Mouse (Mus musculus) midbrain, postnatal 0 days (tissue): ENCODE results near the gene Fam118a. TPM values are rescaled to one million over a fixed set of nuclear protein-coding genes. Genes with fewer than 3 reads are reported as not detected.
"Not testable (repeated sequence)": the region's sequence is repeated elsewhere in the genome, so short reads cannot be mapped to it uniquely, and the experiment has no call there.

Source experiments
- ATAC-seq: fragments of 200-750 bp; cut with Nextera tagmentation; 2 replicates; pipeline ENCODE4 v1.8.0; 2017; ENCODE audit warnings: moderate number of reproducible peaks, mild to moderate bottlenecking, moderate TSS enrichment, moderate library complexity; ENCODE audit not compliant: low FRiP score
- DNase-seq: peaks from one replicate; pipeline ENCODE4 v3.0.0-alpha.2; 2015; ENCODE audit warnings: low spot score
- H3K27ac ChIP-seq: fragments of 300-500 bp; sonication (generic); 2 replicates; pipeline ENCODE4 v1.5.1; 2014; ENCODE audit warnings: low read depth, mild to moderate bottlenecking, low read length, mixed read lengths
- H3K27me3 ChIP-seq: fragments of 300-500 bp; sonication (generic); 2 replicates; pipeline ENCODE4 v1.6.1; 2014; ENCODE audit warnings: low read length, control low read depth, mixed read lengths; ENCODE audit not compliant: insufficient read depth
- H3K36me3 ChIP-seq: fragments of 300-500 bp; sonication (generic); 2 replicates; pipeline ENCODE4 v1.6.1; 2014; ENCODE audit warnings: low read length, control low read depth, mixed read lengths; ENCODE audit not compliant: insufficient read depth
- H3K4me1 ChIP-seq: fragments of 300-500 bp; sonication (generic); 2 replicates; pipeline ENCODE4 v1.6.1; 2014; ENCODE audit warnings: mild to moderate bottlenecking, control low read depth, antibody characterized with exemption, low read length, mixed read lengths; ENCODE audit not compliant: insufficient read depth
- H3K4me2 ChIP-seq: fragments of 300-500 bp; sonication (generic); 2 replicates; pipeline ENCODE4 v1.6.1; 2014; ENCODE audit warnings: low read depth, mild to moderate bottlenecking, low read length, mixed read lengths; ENCODE audit not compliant: poor library complexity, severe bottlenecking
- H3K4me3 ChIP-seq: fragments of 300-500 bp; sonication (generic); 2 replicates; pipeline ENCODE4 v1.5.1; 2014; ENCODE audit warnings: low read depth, mild to moderate bottlenecking, low read length, moderate library complexity
- H3K9ac ChIP-seq: fragments of 300-500 bp; sonication (generic); replicated peaks from 2 replicates; pipeline ENCODE4 v1.6.1; 2014; ENCODE audit warnings: mild to moderate bottlenecking, low read length, moderate library complexity, mixed read lengths; ENCODE audit not compliant: poor library complexity, severe bottlenecking
- H3K9me3 ChIP-seq: fragments of 300-500 bp; sonication (generic); 2 replicates; pipeline ENCODE4 v1.6.1; 2016; ENCODE audit warnings: low read length, control low read depth
- CTCF ChIP-seq: IDR thresholded peaks from 2 replicates; pipeline ENCODE4 v1.5.1; 2016; ENCODE audit warnings: antibody characterized with exemption, mild to moderate bottlenecking
- WGBS: fragments of 180-500 bp; shearing (Covaris S2); extraction: QIAGEN DNeasy Blood & Tissue Kit; methylation state at CpG from one replicate; pipeline ENCODE4 v1.1.7; 2014; 5-methylcytosine and 5-hydroxymethylcytosine counted together
- polyA plus RNA-seq: library from polyadenylated mRNA; unstranded; fragments of >200 nt; fragmentation: Nextera tagmentation; extraction: Ambion mirVana; gene quantifications from 2 replicates; pipeline ENCODE4 v1.2.1, GENCODE M21; 2015
- total RNA-seq: library from RNA; depleted of rRNA; stranded (reverse); fragments of >200 nt; gene quantifications from 2 replicates; pipeline ENCODE4 v1.2.3, GENCODE M21; 2014

The Fam118a gene
- total and polyA plus RNA-seq, 2 experiments from 2014 or later, result 18.0 to 29.5 TPM

DNA sequence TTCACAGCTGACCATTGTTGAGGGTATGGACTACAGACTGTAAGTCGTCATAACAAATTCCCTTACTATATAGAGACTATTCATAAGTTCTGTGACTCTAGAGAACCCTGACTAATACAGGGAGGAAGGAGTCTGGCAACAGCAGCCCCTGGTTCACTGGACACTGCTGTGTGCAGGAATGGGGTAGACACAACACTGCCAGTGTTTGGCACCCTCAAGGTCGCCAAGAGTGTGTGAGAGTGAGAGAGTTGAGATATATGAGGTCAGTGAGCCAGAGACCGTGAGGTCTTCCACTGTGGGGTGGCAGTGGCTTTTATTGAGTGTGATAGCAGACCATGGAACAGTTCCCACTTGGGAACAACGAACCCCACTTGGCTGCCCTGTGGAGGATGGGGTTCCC lies 2.6 kb upstream of the Fam118a start:
- Histone ChIP-seq H3K9me3 (no peaks in the 10 kb centered on the region), H3K4me3 (no peak overlapping the region), H3K4me2 (no peak overlapping the region), H3K27ac (no peak overlapping the region), H3K36me3 (no peaks in the 10 kb centered on the region), H3K4me1 (no peaks in the 10 kb centered on the region), H3K9ac (no peak overlapping the region), H3K27me3 (no peaks in the 10 kb centered on the region)
- whole genome bisulfite sequencing, result 78% methylated on average over 4 of the region's 4 CpGs
- TF ChIP-seq CTCF, result no peak
- DNase-seq, result no peak
- ATAC-seq, result no peak

DNA sequence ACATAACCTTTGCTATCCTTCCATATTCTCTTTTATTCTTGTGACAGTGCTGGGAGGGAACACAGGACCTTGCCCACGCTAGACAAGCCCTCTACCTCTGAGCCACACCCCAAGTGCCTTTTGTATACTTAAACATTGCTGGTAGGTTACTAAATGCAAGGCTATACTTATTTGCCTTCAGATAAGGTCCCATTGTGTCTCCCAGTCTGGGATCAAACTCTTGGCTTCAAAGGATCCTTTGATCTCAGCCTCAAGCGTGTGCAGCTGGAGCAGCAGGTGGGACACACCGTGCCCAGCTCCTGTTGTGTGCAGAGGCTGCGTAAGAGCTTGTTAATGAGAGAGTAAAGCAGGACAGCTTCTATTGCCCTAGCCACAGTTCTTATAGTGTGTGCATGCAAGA lies 1.0 kb upstream of the Fam118a start:
- no peaks in the 10 kb centered on the region for H3K27me3 ChIP-seq
- no peak for ATAC-seq
- WGBS, result 26% methylated on average over 4 of the region's 4 CpGs
- H3K4me1 ChIP-seq, result no peaks in the 10 kb centered on the region
- no peaks in the 10 kb centered on the region for H3K9me3 ChIP-seq
- DNase-seq, result no peak
- no peak overlapping the region for H3K9ac ChIP-seq
- H3K4me3 ChIP-seq, result no peak overlapping the region
- H3K27ac ChIP-seq, result no peak overlapping the region
- no peaks in the 10 kb centered on the region for H3K36me3 ChIP-seq
- no peak for TF ChIP-seq CTCF
- no peak overlapping the region for H3K4me2 ChIP-seq

- not testable (repeated sequence) for H3K4me2 ChIP-seq, H3K27me3 ChIP-seq, H3K36me3 ChIP-seq, H3K9ac ChIP-seq, H3K27ac ChIP-seq, H3K4me1 ChIP-seq, H3K9me3 ChIP-seq, DNase-seq, H3K4me3 ChIP-seq, ATAC-seq
- WGBS, result 78% methylated on average over 1 of the region's 1 CpGs
These were observed 1.9 kb downstream of the Fam118a start for GRCm38 (mm10) chr15:85030643-85031042.

GRCm38 (mm10) chr15:85031866-85032265 lies 3.1 kb downstream of the Fam118a start:
- 66% methylated on average over 3 of the region's 3 CpGs for WGBS
- Histone ChIP-seq H3K4me3 (no peak overlapping the region), H3K4me2 (no peak overlapping the region), H3K27ac (no peak overlapping the region), H3K9me3 (no peaks in the 10 kb centered on the region), H3K36me3 (no peaks in the 10 kb centered on the region), H3K27me3 (no peaks in the 10 kb centered on the region), H3K9ac (no peak overlapping the region), H3K4me1 (peaks cover 5% of the 10 kb centered on the region)
- DNase-seq (peak; percentile 47), ATAC-seq (no peak)
- no peak for TF ChIP-seq CTCF

DNA sequence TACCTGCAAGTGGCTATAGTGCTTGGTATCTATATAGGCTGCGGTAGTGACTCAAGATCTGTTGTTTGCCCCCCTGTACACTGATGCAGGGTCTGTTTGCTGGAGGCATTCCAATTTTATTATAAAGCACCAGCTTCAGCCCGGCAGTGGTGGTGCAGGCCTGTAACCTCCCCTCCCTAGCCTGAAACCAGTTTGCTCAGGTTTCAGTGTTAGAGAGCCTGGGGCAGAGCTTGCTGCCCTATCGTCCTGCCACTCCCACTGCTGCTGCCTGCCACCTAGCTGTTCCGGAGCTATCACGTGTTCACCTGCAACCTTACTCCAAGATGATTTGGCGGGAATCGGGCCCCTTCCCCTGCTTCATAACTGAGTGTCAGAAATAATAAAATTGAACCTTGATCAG lies 5.2 kb downstream of the Fam118a start:
- H3K27ac ChIP-seq, DNase-seq, ATAC-seq, H3K9ac ChIP-seq, H3K36me3 ChIP-seq, H3K9me3 ChIP-seq, H3K27me3 ChIP-seq, H3K4me3 ChIP-seq, H3K4me2 ChIP-seq: not testable (repeated sequence)
- H3K4me1 ChIP-seq, result peaks cover 14% of the 10 kb centered on the region
- WGBS, result 72% methylated on average over 7 of the region's 7 CpGs

DNA sequence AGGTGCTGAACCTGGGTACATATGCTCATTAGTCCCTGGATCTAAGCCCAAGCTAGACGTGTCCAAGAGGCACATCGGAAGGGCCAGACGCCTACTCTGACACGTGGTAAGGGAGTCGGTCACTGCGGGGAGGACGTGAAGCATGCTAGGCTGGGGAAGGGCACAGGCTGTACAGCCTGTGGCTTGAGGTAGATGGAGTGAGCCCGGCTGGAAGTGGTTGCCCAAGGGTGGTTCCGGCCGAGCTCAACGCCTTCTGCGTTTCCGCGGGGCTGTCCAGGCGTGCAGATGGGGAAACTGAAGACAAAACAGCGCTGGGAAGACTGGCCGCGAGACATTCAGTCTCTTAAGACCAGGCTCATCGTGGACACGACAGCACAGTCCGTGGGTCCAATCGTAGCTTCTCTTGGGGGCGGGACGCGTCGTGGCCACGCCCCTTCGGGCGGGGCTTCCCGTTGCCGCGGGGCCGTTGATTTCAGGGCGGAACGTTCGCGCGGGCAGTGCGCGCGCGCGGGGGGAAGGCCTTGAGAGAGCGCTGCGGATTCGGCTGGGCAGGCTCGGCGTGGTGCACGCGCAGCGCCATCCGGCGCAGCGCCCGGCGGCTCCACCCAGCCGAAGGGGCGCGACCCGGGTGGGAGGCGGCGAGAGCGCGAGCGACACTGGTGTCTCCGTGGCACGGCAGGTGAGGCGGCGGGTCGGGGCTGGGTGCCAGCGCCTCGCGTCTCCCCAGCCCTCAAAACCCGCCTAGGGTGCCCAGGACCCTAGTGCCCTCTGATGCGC lies 8.0 kb downstream of the Fam118a start:
- peak overlapping the region; percentile 83 for H3K9ac ChIP-seq
- peak; percentile 96 for DNase-seq
- peak overlapping the region; percentile 79 for H3K4me3 ChIP-seq
- WGBS, result under 1% methylated on average over 70 of the region's 75 CpGs
- no peaks in the 10 kb centered on the region for H3K36me3 ChIP-seq
- peak overlapping the region; percentile 64 for H3K27ac ChIP-seq
- TF ChIP-seq CTCF, result no peak
- H3K27me3 ChIP-seq, result no peaks in the 10 kb centered on the region
- peak overlapping the region; percentile 83 for H3K4me2 ChIP-seq
- H3K4me1 ChIP-seq, result peaks cover 21% of the 10 kb centered on the region
- H3K9me3 ChIP-seq, result no peaks in the 10 kb centered on the region
- peak; percentile 93 for ATAC-seq
